Mouse (Mus musculus): ENCODE results near the gene Esyt2.

Gene Esyt2

GRCm38 (mm10) chr12:116438591-116438990, 157.6 kb downstream of the Esyt2 start:
- in situ Hi-C loops (cut with MboI, MseI): no loop called here

Measured in regulatory T cell (primary cell).